ENCODE assay signal across 7 mouse cellular contexts in the genomic region with DNA sequence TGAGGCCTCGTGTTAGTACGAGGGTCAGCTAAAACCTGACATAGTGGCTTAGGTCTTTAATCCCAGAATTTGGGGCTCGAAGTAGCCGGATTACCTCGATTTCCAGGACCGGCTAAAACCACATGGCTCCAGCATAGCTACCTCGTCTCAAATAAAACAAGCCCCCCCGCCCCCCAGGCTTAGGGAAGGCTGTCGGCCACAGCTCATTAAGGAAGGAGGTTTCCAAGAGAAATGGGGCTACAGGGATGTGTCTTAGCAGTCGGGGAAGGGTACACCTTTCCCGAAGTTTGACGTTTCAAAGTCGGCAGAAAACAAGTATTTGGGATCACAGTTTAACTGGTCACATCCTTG. TPM values are rescaled to one million over a fixed set of nuclear protein-coding genes. Genes with fewer than 3 reads are reported as not detected.
DNase-seq lines count a peak whose midpoint lies in the region; ATAC-seq lines count a peak whose summit lies in the region.

No protein-coding gene starts in this region.

- peaks cover 30% of the 10 kb centered on the region for H3K36me3 ChIP-seq in megakaryocyte, embryonic 14.5 days (replicated peaks; ENCODE audit: low read length)
- peaks cover 27% of the 10 kb centered on the region for H3K36me3 ChIP-seq in erythroblast, embryonic 14.5 days (ENCODE audit: control insufficient read depth)
- H3K36me3 ChIP-seq in limb, embryonic 12.5 days, result peaks cover 29% of the 10 kb centered on the region
- peaks cover 13% of the 10 kb centered on the region for H3K36me3 ChIP-seq in stomach, embryonic 15.5 days

- peak overlapping the region; percentile 61 for H3K9ac ChIP-seq in limb, embryonic 12.5 days (replicated peaks)
- peak overlapping the region; percentile 55; the same call in 1 of the 2 replicates for H3K9ac ChIP-seq in stomach, embryonic 15.5 days

- peaks cover 82% of the 10 kb centered on the region for H3K4me1 ChIP-seq in megakaryocyte, embryonic 14.5 days
- H3K4me1 ChIP-seq in erythroblast, embryonic 14.5 days (ENCODE audit: control insufficient read depth), result peaks cover 35% of the 10 kb centered on the region
- H3K4me1 ChIP-seq in limb, embryonic 12.5 days (replicated peaks), result peaks cover 4% of the 10 kb centered on the region
- H3K4me1 ChIP-seq in stomach, embryonic 15.5 days, result peaks cover 8% of the 10 kb centered on the region

- H3K9me3 ChIP-seq in megakaryocyte, embryonic 14.5 days, result no peaks in the 10 kb centered on the region
- no peaks in the 10 kb centered on the region for H3K9me3 ChIP-seq in erythroblast, embryonic 14.5 days (ENCODE audit: control insufficient read depth, low read length)
- no peaks in the 10 kb centered on the region for H3K9me3 ChIP-seq in limb, embryonic 12.5 days
- no peaks in the 10 kb centered on the region for H3K9me3 ChIP-seq in stomach, embryonic 15.5 days

- H3K4me3 ChIP-seq in megakaryocyte, embryonic 14.5 days (replicated peaks), result peak overlapping the region; percentile 99
- peak overlapping the region; percentile 94 for H3K4me3 ChIP-seq in erythroblast, embryonic 14.5 days (replicated peaks)
- peak overlapping the region; percentile 98 for H3K4me3 ChIP-seq in limb, embryonic 12.5 days (replicated peaks)
- H3K4me3 ChIP-seq in stomach, embryonic 15.5 days (replicated peaks), result peak overlapping the region; percentile 95

- peak overlapping the region; percentile 86 for H3K27ac ChIP-seq in limb, embryonic 12.5 days
- H3K27ac ChIP-seq in stomach, embryonic 15.5 days, result peak overlapping the region; percentile 84

- peak overlapping the region; percentile 79 for H3K4me2 ChIP-seq in limb, embryonic 12.5 days
- peak overlapping the region; percentile 89 for H3K4me2 ChIP-seq in stomach, embryonic 15.5 days

- no peak for DNase-seq in adrenal gland, adult 8-10 months
- no peak for DNase-seq in urinary bladder, postnatal 14 days (ENCODE audit: low spot score)

- whole genome bisulfite sequencing in limb, embryonic 12.5 days, result 11% methylated on average over 13 of the region's 13 CpGs
- WGBS in stomach, embryonic 15.5 days, result 7% methylated on average over 13 of the region's 13 CpGs

- peaks cover 1% of the 10 kb centered on the region for H3K27me3 ChIP-seq in megakaryocyte, embryonic 14.5 days (replicated peaks)
- H3K27me3 ChIP-seq in erythroblast, embryonic 14.5 days (ENCODE audit: control insufficient read depth), result peaks cover 2% of the 10 kb centered on the region; the same call in 1 of the 2 replicates
- peaks cover 2% of the 10 kb centered on the region; the same call in 1 of the 2 replicates for H3K27me3 ChIP-seq in limb, embryonic 12.5 days
- no peaks in the 10 kb centered on the region for H3K27me3 ChIP-seq in stomach, embryonic 15.5 days (replicated peaks)

- no peak; the same call in 1 of the 2 replicates for ATAC-seq in megakaryocyte, adult 5-6 weeks (ENCODE audit: poor library complexity, severe bottlenecking)
- ATAC-seq in limb, embryonic 12.5 days (ENCODE audit: insufficient number of reproducible peaks, insufficient read depth, low FRiP score, low TSS enrichment, low read depth), result peak; percentile 49; the same call in 1 of the 2 replicates
- no peak for ATAC-seq in stomach, embryonic 15.5 days (ENCODE audit: insufficient read depth, low FRiP score, low read depth)

RNA-seq across cellular contexts. Expression of a gene that starts 0.4 kb away (rescaled TPM):
- polyA plus RNA-seq in megakaryocyte, embryonic 14.5 days (2012; ENCODE audit: insufficient read depth, low replicate concordance), result 4.8 and 6.9 TPM in 2 replicates
- 22.9 and 32.9 TPM in 2 replicates for total RNA-seq in megakaryocyte, adult 5-6 weeks (2015)
- 28.2 and 35.2 TPM in 2 replicates for total RNA-seq in megakaryocyte, adult 5-6 weeks (2017)
- 0.36 and 0.44 TPM in 2 replicates for polyA plus RNA-seq in erythroblast, embryonic 14.5 days (2012)
- polyA plus RNA-seq in limb, embryonic 12.5 days (2016; fragmentation: Nextera tagmentation; extraction: Ambion mirVana), result 35.6 TPM in 2 replicates
- polyA plus RNA-seq in stomach, embryonic 15.5 days (2015; fragmentation: Nextera tagmentation; extraction: Ambion mirVana), result 24.3 and 26.5 TPM in 2 replicates
- total RNA-seq in adrenal gland, adult 8-10 months (2022), result 10 to 100 TPM; 13.0 to 17.9 (median 14.1) TPM

RNA-seq across cellular contexts. Expression of a gene that starts 25.6 kb away (rescaled TPM):
- polyA plus RNA-seq in megakaryocyte, embryonic 14.5 days (2012; ENCODE audit: insufficient read depth, low replicate concordance), result 997 and 1,071 TPM in 2 replicates
- total RNA-seq in megakaryocyte, adult 5-6 weeks (2015), result 47.7 and 70.1 TPM in 2 replicates
- 69.9 and 71.9 TPM in 2 replicates for total RNA-seq in megakaryocyte, adult 5-6 weeks (2017)
- polyA plus RNA-seq in erythroblast, embryonic 14.5 days (2012), result 37.4 and 40.7 TPM in 2 replicates
- polyA plus RNA-seq in limb, embryonic 12.5 days (2016; fragmentation: Nextera tagmentation; extraction: Ambion mirVana), result 217 and 222 TPM in 2 replicates
- polyA plus RNA-seq in stomach, embryonic 15.5 days (2015; fragmentation: Nextera tagmentation; extraction: Ambion mirVana), result 226 and 231 TPM in 2 replicates
- 100 to 1,000 TPM; 133 to 185 (median 152) TPM for total RNA-seq in adrenal gland, adult 8-10 months (2022)
